Mouse (Mus musculus) CH12.LX (cell line): ENCODE measurements at regions not wholly inside any gene's neighbourhood (a gene's known extent, or its start where the extent isn't known, plus 50 kb on each side); places are given as distances from the start of the nearest gene placed in this dataset.

Experiments
- DNase-seq: peaks from one replicate; pipeline ENCODE4 v3.0.0-alpha.2; 2013; ENCODE audit errors: extremely low read depth
- H3K27ac ChIP-seq: 2 replicates; pipeline ENCODE4 v1.5.1; 2012; ENCODE audit warnings: low read depth, mild to moderate bottlenecking, control low read depth, moderate library complexity; ENCODE audit not compliant: insufficient read depth
- H3K27me3 ChIP-seq: replicated peaks from 2 replicates; pipeline ENCODE3; 2012; ENCODE audit warnings: inconsistent platforms
- H3K36me3 ChIP-seq, 2 experiments: replicated peaks in 1 of 2; 2 replicates each; pipeline versions ENCODE3 to v1.6.1; 2012; ENCODE audit warnings: inconsistent platforms in 1 of 2, low read length in 1 of 2, mild to moderate bottlenecking in 1 of 2, mixed read lengths in 1 of 2, moderate library complexity in 1 of 2; ENCODE audit not compliant: control insufficient read depth in 1 of 2, insufficient read depth in 1 of 2
- H3K4me1 ChIP-seq, 2 experiments: 2 replicates each; pipeline ENCODE4 v1.6.1; 2012; ENCODE audit warnings: inconsistent platforms in 1 of 2, moderate library complexity in 1 of 2; ENCODE audit not compliant: insufficient read depth in 2 of 2, control insufficient read depth in 1 of 2
- H3K4me2 ChIP-seq: 2 replicates; pipeline ENCODE4 v1.6.1; 2012; ENCODE audit warnings: low read depth, mild to moderate bottlenecking, control low read depth; ENCODE audit not compliant: poor library complexity, insufficient read depth, severe bottlenecking
- H3K4me3 ChIP-seq, 3 experiments: fragments of 150-350 bp in 1 of 3; sonication (generic) in 1 of 3; replicated peaks in 1 of 3; 2 replicates each; pipeline versions ENCODE3 to v1.5.1; 2011 to 2012; ENCODE audit warnings: low read depth in 2 of 3, low read length in 2 of 3, mild to moderate bottlenecking in 2 of 3, moderate library complexity in 2 of 3, control low read depth in 1 of 3, improper control_type of control experiment in 1 of 3, inconsistent platforms in 1 of 3, mixed read lengths in 1 of 3; ENCODE audit not compliant: poor library complexity in 1 of 3
- H3K79me2 ChIP-seq: replicated peaks from 2 replicates; pipeline ENCODE4 v1.6.1; 2012; ENCODE audit warnings: mild to moderate bottlenecking, moderate library complexity; ENCODE audit not compliant: control insufficient read depth, poor library complexity, insufficient read depth, severe bottlenecking; ENCODE audit errors: extremely low read depth
- H3K9ac ChIP-seq: 2 replicates; pipeline ENCODE4 v1.6.1; 2012; ENCODE audit warnings: low read depth, mild to moderate bottlenecking, control low read depth, moderate library complexity; ENCODE audit not compliant: insufficient read depth
- H3K9me3 ChIP-seq: replicated peaks from 2 replicates; pipeline ENCODE3; 2012; ENCODE audit warnings: low read length, inconsistent platforms, mixed read lengths
- CHD1 ChIP-seq: IDR thresholded peaks from 2 replicates; pipeline ENCODE4 v1.6.1; 2012; ENCODE audit warnings: low read depth, low read length, improper control_type of control experiment, inconsistent platforms
- CHD2 ChIP-seq: IDR thresholded peaks from 2 replicates; pipeline ENCODE4 v1.6.1; 2011; ENCODE audit warnings: low read length, improper control_type of control experiment
- ELF1 ChIP-seq: IDR thresholded peaks from 2 replicates; pipeline ENCODE4 v1.6.1; 2014; ENCODE audit warnings: low read depth, mild to moderate bottlenecking, inconsistent platforms, low read length, improper control_type of control experiment
- GABPA ChIP-seq: IDR thresholded peaks from 2 replicates; pipeline ENCODE4 v1.6.1; 2012; ENCODE audit warnings: low read depth, low read length, improper control_type of control experiment, inconsistent platforms; ENCODE audit not compliant: insufficient replicate concordance
- JUN ChIP-seq: IDR thresholded peaks from 2 replicates; pipeline ENCODE4 v1.6.1; 2011; ENCODE audit warnings: low read depth, mild to moderate bottlenecking, low read length, improper control_type of control experiment, moderate library complexity; ENCODE audit not compliant: insufficient read depth
- MAZ ChIP-seq: IDR thresholded peaks from 2 replicates; pipeline ENCODE4 v1.6.1; 2012; ENCODE audit warnings: low read depth, mild to moderate bottlenecking, inconsistent platforms, low read length, improper control_type of control experiment, moderate library complexity
- MXI1 ChIP-seq: IDR thresholded peaks from 2 replicates; pipeline ENCODE4 v1.6.1; 2011; ENCODE audit warnings: mild to moderate bottlenecking, low read depth, low read length, improper control_type of control experiment
- TCF12 ChIP-seq: IDR thresholded peaks from 2 replicates; pipeline ENCODE4 v1.6.1; 2014; ENCODE audit warnings: low read depth, mild to moderate bottlenecking, inconsistent platforms, low read length, improper control_type of control experiment
- UBTF ChIP-seq: IDR thresholded peaks from 2 replicates; pipeline ENCODE4 v1.6.1; 2012; ENCODE audit warnings: low read depth, mild to moderate bottlenecking, inconsistent platforms, low read length, improper control_type of control experiment, moderate library complexity
- ZC3H11A ChIP-seq: IDR thresholded peaks from 2 replicates; pipeline ENCODE4 v1.6.1; 2012; ENCODE audit warnings: low read depth, mild to moderate bottlenecking, inconsistent platforms, low read length, improper control_type of control experiment
- dilution Hi-C: fragments of 300-500 bp; cut with MboI; formaldehyde crosslinking; loops from 2 replicates; pipeline ENCODE4 v1.14.3; 2020; ENCODE audit warnings: low sequenced_read_pairs; ENCODE audit not compliant: extremely low pct_unique_long_range_greater_than_20kb, extremely low pct_ligation_motif_present
- in situ Hi-C: fragments of 300-500 bp; cut with MboI; formaldehyde crosslinking; loops from 3 replicates; pipeline ENCODE4 v1.14.3; 2019; ENCODE audit warnings: low sequenced_read_pairs, low pct_ligation_motif_present, low pct_unique_long_range_greater_than_20kb, mixed read lengths

GRCm38 (mm10) chr13:16705217-16706104 is 693.8 kb downstream of the Inhba start:
- H3K4me3 ChIP-seq: no peak overlapping the region
- no peak overlapping the region for H3K27ac ChIP-seq
- no peak for DNase-seq
- dilution Hi-C loops (no loop called here), in situ Hi-C loops (no loop called here)
- no peaks in the 10 kb centered on the region for H3K36me3 ChIP-seq
- no peak overlapping the region for H3K9ac ChIP-seq
- H3K9me3 ChIP-seq: no peaks in the 10 kb centered on the region
- no peak for TF ChIP-seq CHD2
- H3K79me2 ChIP-seq: no peaks in the 10 kb centered on the region
- H3K4me2 ChIP-seq: no peak overlapping the region
- H3K27me3 ChIP-seq: no peaks in the 10 kb centered on the region
- H3K4me1 ChIP-seq: no peaks in the 10 kb centered on the region

- TF ChIP-seq GABPA: no peak
- TF ChIP-seq CHD1: no peak
- TF ChIP-seq TCF12: no peak
- no peak for TF ChIP-seq MAZ
- TF ChIP-seq CHD2: no peak
- TF ChIP-seq ZC3H11A: no peak
- no peak for TF ChIP-seq ELF1
- Histone ChIP-seq H3K36me3 (no peaks in the 10 kb centered on the region), H3K4me1 (no peaks in the 10 kb centered on the region), H3K9ac (no peak overlapping the region), H3K27me3 (no peaks in the 10 kb centered on the region), H3K79me2 (no peaks in the 10 kb centered on the region), H3K9me3 (no peaks in the 10 kb centered on the region), H3K4me2 (no peak overlapping the region), H3K4me3 (no peak overlapping the region), H3K27ac (no peak overlapping the region)
- in situ Hi-C loops (no loop called here), dilution Hi-C loops (no loop called here)
- DNase-seq: no peak
Measured at GRCm38 (mm10) chr13:16706105-16706442, 694.4 kb downstream of the Inhba start.

GRCm38 (mm10) chr13:16715296-16715960 is 703.8 kb downstream of the Inhba start:
- Histone ChIP-seq H3K27me3 (no peaks in the 10 kb centered on the region), H3K27ac (no peak overlapping the region), H3K4me2 (no peak overlapping the region), H3K9ac (no peak overlapping the region), H3K36me3 (no peaks in the 10 kb centered on the region), H3K4me3 (no peak overlapping the region), H3K9me3 (no peaks in the 10 kb centered on the region), H3K79me2 (no peaks in the 10 kb centered on the region), H3K4me1 (no peaks in the 10 kb centered on the region)
- TF ChIP-seq MXI1 (no peak), UBTF (no peak), JUN (no peak)
- dilution Hi-C loops (no loop called here), in situ Hi-C loops (no loop called here)
- DNase-seq: no peak
